Mouse (Mus musculus): ENCODE results near the gene Hcn3. TPM values are rescaled to one million over a fixed set of nuclear protein-coding genes. Genes with fewer than 3 reads are reported as not detected.
"Not testable (repeated sequence)": the region's sequence is repeated elsewhere in the genome, so short reads cannot be mapped to it uniquely, and the experiment has no call there.

Gene Hcn3
- total RNA-seq, 1 experiment from 2014 or later = not detected

DNA sequence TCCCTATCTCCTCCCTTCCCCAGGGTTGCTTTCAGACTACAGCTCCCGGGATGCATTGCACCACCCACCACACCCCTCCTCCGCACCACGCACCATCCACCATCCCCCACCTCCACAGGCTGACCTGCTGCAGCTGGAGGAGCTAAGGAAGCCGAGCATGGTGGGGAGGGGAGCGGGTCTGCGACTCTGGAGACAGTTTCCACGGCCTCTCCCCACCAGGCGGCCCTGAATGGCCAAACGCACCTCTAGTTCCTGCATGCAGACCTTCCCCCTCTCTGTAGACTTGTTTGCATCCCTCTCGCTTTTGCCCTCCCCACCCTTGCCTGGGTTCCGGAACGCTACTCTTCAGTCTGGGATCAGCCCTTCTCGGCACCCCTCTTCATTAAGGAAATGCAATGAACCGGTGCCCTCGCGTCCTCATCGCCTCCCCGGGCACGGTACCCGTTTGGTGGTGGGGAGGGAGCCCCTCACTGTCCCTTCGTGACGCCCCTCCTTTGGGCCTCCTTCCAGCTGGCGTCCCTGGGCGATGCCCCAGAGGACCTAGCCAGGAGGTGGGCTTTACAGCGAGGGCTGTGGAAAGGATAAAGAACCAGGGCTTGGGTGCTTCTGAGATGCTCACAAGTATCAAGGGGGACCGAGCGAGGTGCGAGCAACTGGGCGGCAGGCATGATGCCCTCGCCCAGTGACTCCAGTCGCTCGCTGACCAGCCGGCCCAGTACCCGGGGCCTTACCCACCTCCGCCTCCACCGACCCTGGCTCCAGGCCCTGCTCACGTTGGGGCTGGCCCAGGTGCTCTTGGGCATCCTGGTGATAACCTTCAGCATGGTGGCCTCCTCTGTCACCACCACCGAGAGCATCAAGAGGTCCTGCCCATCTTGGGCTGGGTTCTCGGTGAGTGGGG, 23.3 kb upstream of the Hcn3 start, which contains the start of gene Fam189b:
Fam189b (plus strand) TSS at position 86 of the 901 bp plus-strand sequence.
- ATAC-seq (replicated peaks; ENCODE audit: insufficient number of reproducible peaks, low FRiP score, low TSS enrichment, poor library complexity, severe bottlenecking) = peak; percentile 72

- ATAC-seq (replicated peaks; ENCODE audit: insufficient number of reproducible peaks, low FRiP score, low TSS enrichment, poor library complexity, severe bottlenecking) = no peak
Observed at GRCm38 (mm10) chr3:89182531-89183057, 22.6 kb upstream of the Hcn3 start.

DNA sequence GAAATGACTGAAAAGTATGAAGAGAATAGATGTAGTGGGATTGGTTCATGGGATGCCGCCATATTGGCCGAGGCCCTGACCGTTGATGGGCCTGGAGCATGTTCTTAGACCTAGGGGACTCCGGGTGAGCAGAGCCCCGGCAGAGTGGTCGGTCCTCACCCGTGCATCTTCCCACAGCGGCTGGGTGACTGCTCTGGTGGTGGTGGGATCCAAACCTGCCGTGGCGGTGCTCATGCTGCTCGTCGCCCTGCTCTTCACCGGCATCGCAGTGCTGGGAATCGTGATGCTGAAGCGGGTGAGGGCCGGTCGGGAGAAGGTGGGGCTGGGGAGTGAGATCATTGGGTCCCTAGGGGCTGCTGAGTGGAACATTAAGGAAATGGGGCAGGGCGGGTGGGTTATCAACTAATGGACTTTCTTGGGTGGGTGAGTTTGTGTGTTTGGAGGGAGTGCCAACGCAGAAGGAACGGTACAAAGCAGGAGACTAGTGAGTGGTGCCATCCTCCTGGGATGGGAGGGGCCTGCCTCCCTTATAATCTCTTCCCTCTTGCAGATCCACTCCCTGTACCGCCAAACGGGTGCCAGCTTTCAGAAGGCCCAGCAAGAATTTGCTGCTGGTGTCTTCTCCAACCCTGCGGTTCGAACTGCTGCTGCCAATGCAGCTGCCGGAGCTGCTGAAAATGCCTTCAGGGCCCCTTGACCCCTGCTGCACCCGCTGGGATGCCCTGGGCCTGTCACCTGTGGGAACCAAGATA, 21.9 kb upstream of the Hcn3 start:
- no peak for ATAC-seq (replicated peaks; ENCODE audit: insufficient number of reproducible peaks, low FRiP score, low TSS enrichment, poor library complexity, severe bottlenecking)

DNA sequence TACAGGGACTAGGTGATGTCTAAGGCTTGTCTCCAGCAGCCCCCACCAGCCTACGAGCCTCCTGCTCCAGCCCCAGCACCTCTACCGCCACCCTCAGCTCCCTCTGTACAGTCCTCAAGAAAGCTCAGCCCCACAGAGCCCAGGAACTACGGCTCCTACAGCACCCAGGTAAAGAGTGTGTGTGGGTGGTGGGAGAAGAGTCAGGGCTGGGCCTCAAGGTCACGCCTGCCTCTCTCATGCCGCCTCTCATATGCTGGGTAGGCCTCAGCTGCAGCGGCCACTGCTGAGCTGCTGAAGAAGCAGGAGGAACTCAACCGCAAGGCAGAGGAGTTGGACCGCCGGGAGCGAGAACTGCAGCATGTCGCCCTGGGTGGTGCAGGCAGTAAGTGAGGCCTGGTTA, 19.1 kb upstream of the Hcn3 start:
- no peak for ATAC-seq (replicated peaks; ENCODE audit: insufficient number of reproducible peaks, low FRiP score, low TSS enrichment, poor library complexity, severe bottlenecking)

DNA sequence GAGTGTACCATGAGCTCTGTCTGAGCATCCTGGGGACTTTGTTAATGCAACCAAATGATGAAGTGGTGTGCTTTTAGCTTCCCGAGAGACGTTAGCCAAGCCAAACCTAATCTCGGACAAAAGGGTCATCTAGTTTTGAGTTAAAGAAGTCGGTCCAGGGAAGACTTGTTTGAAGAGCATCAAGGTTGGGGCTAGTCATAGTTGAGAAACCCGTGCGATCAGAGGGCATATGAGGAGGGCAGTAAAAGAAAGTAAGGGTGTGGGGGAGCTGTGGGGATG, 18.1 kb upstream of the Hcn3 start:
- no peak for ATAC-seq (replicated peaks; ENCODE audit: insufficient number of reproducible peaks, low FRiP score, low TSS enrichment, poor library complexity, severe bottlenecking)

- ATAC-seq (replicated peaks; ENCODE audit: insufficient number of reproducible peaks, low FRiP score, low TSS enrichment, poor library complexity, severe bottlenecking) = peak; percentile 90
Observed at GRCm38 (mm10) chr3:89177242-89178106, 17.5 kb upstream of the Hcn3 start, which contains the start of gene Scamp3. TSS of gene Scamp3 (plus strand) at chr3:89177473.

- ATAC-seq (replicated peaks; ENCODE audit: insufficient number of reproducible peaks, low FRiP score, low TSS enrichment, poor library complexity, severe bottlenecking) = no peak
Observed at GRCm38 (mm10) chr3:89176421-89176820, 16.4 kb upstream of the Hcn3 start.

DNA sequence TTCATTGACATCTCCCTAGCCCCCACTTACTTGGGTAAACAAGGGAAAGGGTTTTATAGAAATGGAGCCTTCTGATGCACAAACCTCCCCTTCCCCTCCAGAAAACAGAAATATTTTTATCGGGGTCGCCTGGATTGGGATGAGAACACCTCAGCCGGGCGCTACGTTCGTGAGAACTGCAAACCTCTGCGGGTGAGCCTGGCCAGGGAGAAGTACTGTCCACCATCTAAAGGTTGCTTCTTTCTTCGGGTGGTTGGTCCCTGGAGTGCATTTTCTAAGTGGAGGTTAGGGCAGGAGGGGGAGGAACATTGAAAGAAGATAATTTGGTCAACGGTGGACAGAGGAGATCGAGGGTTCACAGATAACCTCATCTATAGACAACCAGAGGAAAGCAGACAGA, 15.5 kb upstream of the Hcn3 start:
- ATAC-seq (replicated peaks; ENCODE audit: insufficient number of reproducible peaks, low FRiP score, low TSS enrichment, poor library complexity, severe bottlenecking) = no peak

DNA sequence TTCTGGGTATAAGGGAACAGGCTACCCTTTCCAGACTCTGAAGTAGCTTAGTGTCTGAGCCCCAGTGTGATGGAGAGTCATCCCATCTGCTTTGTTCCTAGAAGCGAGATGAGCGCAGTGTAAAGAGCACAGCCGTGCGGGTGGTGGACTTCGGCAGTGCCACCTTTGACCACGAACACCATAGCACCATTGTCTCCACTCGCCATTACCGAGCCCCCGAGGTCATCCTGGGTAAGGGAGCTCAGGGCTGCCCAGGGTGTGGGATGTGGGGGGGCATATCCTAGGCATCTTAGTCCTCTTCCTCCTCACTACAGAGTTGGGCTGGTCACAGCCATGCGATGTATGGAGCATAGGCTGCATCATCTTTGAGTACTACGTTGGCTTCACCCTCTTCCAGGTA, 14.8 kb upstream of the Hcn3 start:
- no peak for ATAC-seq (replicated peaks; ENCODE audit: insufficient number of reproducible peaks, low FRiP score, low TSS enrichment, poor library complexity, severe bottlenecking)

DNA sequence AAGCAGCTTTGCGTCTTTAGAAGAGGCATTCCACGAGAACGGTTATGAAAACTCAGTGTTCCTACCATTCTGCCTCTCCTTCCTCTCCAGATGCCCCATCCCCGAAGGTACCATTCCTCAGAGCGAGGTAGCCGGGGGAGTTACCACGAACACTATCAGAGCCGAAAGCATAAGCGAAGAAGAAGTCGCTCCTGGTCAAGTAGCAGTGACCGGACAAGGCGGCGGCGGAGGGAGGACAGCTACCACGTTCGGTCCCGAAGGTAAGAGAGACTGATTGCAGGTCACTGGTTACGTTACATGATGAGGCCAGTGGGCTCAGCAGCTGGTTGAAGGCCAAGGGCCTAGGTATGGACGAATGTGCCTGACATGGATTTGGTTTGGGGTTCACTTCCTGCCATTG, 6.9 kb upstream of the Hcn3 start:
- no peak for ATAC-seq (replicated peaks; ENCODE audit: insufficient number of reproducible peaks, low FRiP score, low TSS enrichment, poor library complexity, severe bottlenecking)

DNA sequence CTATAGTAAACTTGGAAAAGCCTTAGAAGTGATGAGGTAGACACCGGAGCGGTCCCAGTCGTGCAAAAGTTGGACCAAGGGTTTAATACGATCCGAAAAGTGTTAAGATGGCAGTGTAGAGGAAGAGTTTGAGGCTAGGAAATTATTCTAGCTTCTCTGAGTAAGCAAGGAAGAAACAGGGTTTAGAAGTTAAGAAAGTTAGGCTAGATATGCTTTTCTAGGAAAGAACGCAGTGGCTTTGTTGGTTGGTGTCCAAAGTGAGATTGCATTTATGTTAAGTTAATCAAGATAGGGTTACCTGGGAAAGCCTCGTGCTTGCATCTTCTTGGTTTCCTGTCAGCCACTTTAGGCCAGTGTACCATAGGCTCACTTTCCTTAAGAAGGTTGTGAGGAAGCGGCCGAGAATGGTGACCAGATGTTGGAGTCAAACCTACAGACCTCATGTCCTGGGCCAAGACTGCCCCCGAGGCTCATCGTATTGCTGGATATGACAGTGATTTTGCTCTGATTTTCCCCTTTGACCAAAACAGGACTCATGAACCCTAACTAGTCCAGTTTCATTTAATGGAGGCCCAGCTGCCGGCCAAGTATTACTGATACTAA, 5.4 kb upstream of the Hcn3 start:
- no peak for ATAC-seq (replicated peaks; ENCODE audit: insufficient number of reproducible peaks, low FRiP score, low TSS enrichment, poor library complexity, severe bottlenecking)

DNA sequence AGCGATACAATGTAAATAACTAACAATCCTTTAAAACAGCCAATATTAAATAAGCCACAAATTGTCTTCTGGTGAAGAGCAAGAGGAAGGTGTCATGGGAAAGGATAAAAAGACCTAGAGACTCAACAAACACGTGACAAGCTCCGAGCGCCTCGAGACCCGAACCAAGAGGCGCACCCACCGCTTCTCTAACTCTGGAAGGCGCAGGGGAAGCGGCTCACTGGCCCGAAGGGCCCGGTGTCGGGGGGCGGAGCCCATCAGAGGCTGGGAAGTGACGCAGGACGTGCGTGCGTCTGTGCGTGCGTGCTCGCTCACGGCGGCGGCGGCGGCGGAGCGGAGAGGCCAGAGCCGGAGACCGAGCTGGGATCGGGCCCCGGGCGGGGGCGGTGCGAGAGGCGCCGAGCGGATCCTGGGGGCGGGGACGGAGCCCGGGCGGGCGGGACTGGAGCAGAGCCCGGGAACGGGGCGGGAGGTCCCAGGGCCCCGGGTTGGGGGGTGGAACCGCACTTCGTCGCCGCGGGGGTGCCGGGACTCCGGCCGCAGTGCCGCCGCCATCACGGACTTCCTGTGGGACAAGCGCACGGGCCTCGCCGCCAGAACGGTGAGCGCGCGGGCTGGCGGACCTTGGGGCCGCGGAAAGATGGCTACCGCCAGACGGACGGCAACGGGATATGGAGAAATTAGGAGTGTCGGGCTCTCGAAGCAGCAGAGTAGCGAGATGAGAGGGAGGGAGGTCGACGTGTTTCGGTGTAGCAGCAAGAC, 4.7 kb upstream of the Hcn3 start, which contains the start of gene Clk2:
Clk2 (plus strand) TSS at position 290 of the 762 bp plus-strand sequence.
- peak; percentile 91 for ATAC-seq (replicated peaks; ENCODE audit: insufficient number of reproducible peaks, low FRiP score, low TSS enrichment, poor library complexity, severe bottlenecking)

GRCm38 (mm10) chr3:89163643-89164245, 3.7 kb upstream of the Hcn3 start:
- ATAC-seq (replicated peaks; ENCODE audit: insufficient number of reproducible peaks, low FRiP score, low TSS enrichment, poor library complexity, severe bottlenecking) = no peak

DNA sequence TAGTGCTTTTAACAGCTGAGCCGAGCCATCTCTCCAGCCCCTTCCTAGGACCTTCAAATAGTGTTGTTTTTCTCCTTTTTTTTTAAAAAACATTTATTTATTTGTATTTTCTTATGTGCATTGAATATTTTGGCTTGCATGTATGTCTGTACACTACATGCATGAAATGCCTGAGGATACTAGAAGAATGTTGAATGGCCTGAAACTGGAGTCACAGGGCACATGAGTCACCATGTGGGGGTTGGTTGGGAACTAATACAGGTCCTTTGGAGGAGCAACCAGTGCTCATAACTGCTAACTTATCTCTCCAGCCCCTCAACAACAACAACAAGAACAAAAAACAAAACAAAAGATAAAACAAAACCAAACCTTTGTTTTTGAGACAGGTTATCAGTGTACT, 3.1 kb upstream of the Hcn3 start:
- ATAC-seq (replicated peaks; ENCODE audit: insufficient number of reproducible peaks, low FRiP score, low TSS enrichment, poor library complexity, severe bottlenecking) = no peak

GRCm38 (mm10) chr3:89161786-89162185, 1.8 kb upstream of the Hcn3 start:
- no peak for ATAC-seq (replicated peaks; ENCODE audit: insufficient number of reproducible peaks, low FRiP score, low TSS enrichment, poor library complexity, severe bottlenecking)

DNA sequence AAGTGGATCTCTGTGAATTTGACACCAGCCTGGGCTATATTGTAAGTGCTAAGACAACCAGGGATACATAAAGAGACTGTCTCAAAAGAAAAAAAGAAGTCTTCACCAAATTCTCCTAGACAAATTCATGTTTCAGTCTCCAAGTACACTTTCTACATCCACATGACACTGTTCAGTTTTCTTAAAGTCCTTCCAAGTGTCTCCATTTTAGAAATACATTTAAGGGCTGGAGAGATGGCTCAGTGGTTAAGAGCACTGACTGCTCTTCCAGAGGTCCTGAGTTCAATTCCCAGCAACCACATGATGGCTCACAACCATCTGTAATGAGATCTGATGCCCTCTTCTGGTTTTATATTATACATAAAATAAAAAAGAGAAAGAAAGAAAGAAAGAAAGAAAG, 1.2 kb upstream of the Hcn3 start:
- not testable (repeated sequence) for ATAC-seq (replicated peaks; ENCODE audit: insufficient number of reproducible peaks, low FRiP score, low TSS enrichment, poor library complexity, severe bottlenecking)

DNA sequence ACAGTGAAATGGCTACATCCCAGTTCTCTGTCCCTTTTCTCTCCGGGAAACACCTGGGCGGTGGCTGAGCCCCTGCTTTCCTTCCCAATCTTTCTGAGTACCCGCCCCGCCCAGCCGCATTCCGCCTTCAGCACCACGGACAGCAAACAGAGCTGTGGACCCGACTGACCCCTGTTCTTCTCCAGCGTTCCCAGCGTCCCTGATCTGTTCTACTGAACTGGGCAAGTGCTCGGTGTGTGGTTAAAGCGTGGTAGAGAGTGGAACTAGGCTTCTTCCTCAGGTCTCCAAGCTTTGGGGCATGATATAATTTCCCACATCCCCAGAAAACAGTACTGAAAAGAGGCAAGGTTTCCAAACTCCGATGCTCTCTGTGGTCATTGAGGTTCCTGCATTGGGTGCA, 785 bp downstream of the Hcn3 start:
- no peak for ATAC-seq (replicated peaks; ENCODE audit: insufficient number of reproducible peaks, low FRiP score, low TSS enrichment, poor library complexity, severe bottlenecking)
